Mouse (Mus musculus) kidney, embryonic 16.5 days (tissue): Measurements from ENCODE around the gene Lzts2. TPM values are rescaled to one million over a fixed set of nuclear protein-coding genes. Genes with fewer than 3 reads are reported as not detected.

ENCODE experiments used
- ATAC-seq: fragments of 200-750 bp; cut with Nextera tagmentation; 2 replicates; pipeline ENCODE4 v1.8.0; 2017; ENCODE audit warnings: moderate TSS enrichment; ENCODE audit not compliant: low FRiP score, low TSS enrichment
- H3K27ac ChIP-seq: fragments of 300-500 bp; sonication (generic); 2 replicates; pipeline ENCODE4 v1.5.1; 2014; ENCODE audit warnings: low read length
- H3K27me3 ChIP-seq: fragments of 300-500 bp; sonication (generic); 2 replicates; pipeline ENCODE4 v1.6.1; 2014; ENCODE audit warnings: low read length, control low read depth, mixed read lengths; ENCODE audit not compliant: insufficient read depth
- H3K36me3 ChIP-seq: fragments of 300-500 bp; sonication (generic); 2 replicates; pipeline ENCODE4 v1.6.1; 2014; ENCODE audit warnings: low read length, control low read depth, mixed read lengths; ENCODE audit not compliant: insufficient read depth
- H3K4me1 ChIP-seq: fragments of 300-500 bp; sonication (generic); 2 replicates; pipeline ENCODE4 v1.6.1; 2014; ENCODE audit warnings: low read length, control low read depth, mixed read lengths; ENCODE audit not compliant: insufficient read depth
- H3K4me2 ChIP-seq: fragments of 300-500 bp; sonication (generic); replicated peaks from 2 replicates; pipeline ENCODE4 v1.6.1; 2014; ENCODE audit warnings: low read depth, low read length
- H3K4me3 ChIP-seq: fragments of 300-500 bp; sonication (generic); 2 replicates; pipeline ENCODE4 v1.5.1; 2014; ENCODE audit warnings: mild to moderate bottlenecking, low read length
- H3K9ac ChIP-seq: fragments of 300-500 bp; sonication (generic); replicated peaks from 2 replicates; pipeline ENCODE4 v1.6.1; 2014; ENCODE audit warnings: low read length
- H3K9me3 ChIP-seq: fragments of 300-500 bp; sonication (generic); 2 replicates; pipeline ENCODE4 v1.6.1; 2016; ENCODE audit warnings: low read length, control low read depth
- WGBS: fragments of 180-500 bp; shearing (Covaris S2); extraction: QIAGEN DNeasy Blood & Tissue Kit; methylation state at CpG from one replicate; pipeline ENCODE4 v1.1.7; 2014; 5-methylcytosine and 5-hydroxymethylcytosine counted together
- polyA plus RNA-seq: library from polyadenylated mRNA; unstranded; fragments of >200 nt; fragmentation: Nextera tagmentation; extraction: Ambion mirVana; gene quantifications from 2 replicates; pipeline ENCODE4 v1.2.1, GENCODE M21; 2015

Gene Lzts2
- polyA plus RNA-seq, 1 experiment from 2014 or later = 59.2 TPM

GRCm38 (mm10) chr19:45020348-45020747, 6.1 kb downstream of the Lzts2 start:
- Histone ChIP-seq H3K27me3 (no peaks in the 10 kb centered on the region), H3K4me3 (peak overlapping the region; percentile 3; the same call in 1 of the 2 replicates), H3K27ac (no peak overlapping the region), H3K4me2 (peak overlapping the region; percentile 37), H3K9ac (peak overlapping the region; percentile 37), H3K9me3 (no peaks in the 10 kb centered on the region), H3K36me3 (peaks cover 34% of the 10 kb centered on the region), H3K4me1 (peaks cover 48% of the 10 kb centered on the region)
- WGBS = 38% methylated on average over 6 of the region's 6 CpGs
- no peak for ATAC-seq

- peak overlapping the region; percentile 31; the same call in 1 of the 2 replicates for H3K9ac ChIP-seq
- no peaks in the 10 kb centered on the region for H3K27me3 ChIP-seq
- no peak for ATAC-seq
- H3K4me2 ChIP-seq = 0 out of 2 replicates have a peak overlapping the region, but pooled peaks have one; percentile 37
- peaks cover 40% of the 10 kb centered on the region for H3K4me1 ChIP-seq
- 88% methylated on average over 15 of the region's 15 CpGs for WGBS
- H3K27ac ChIP-seq = no peak overlapping the region
- no peaks in the 10 kb centered on the region for H3K9me3 ChIP-seq
- no peak overlapping the region for H3K4me3 ChIP-seq
- H3K36me3 ChIP-seq = peaks cover 44% of the 10 kb centered on the region
Measured at GRCm38 (mm10) chr19:45021362-45021761, 7.1 kb downstream of the Lzts2 start.

- ATAC-seq = 0 out of 2 replicates have a peak, but pooled peaks have one; percentile 25
- no peak overlapping the region for H3K4me2 ChIP-seq
- H3K36me3 ChIP-seq = peaks cover 68% of the 10 kb centered on the region
- H3K4me1 ChIP-seq = peaks cover 39% of the 10 kb centered on the region
- H3K9me3 ChIP-seq = no peaks in the 10 kb centered on the region
- WGBS = 76% methylated on average over 11 of the region's 11 CpGs
- no peak overlapping the region for H3K4me3 ChIP-seq
- 0 out of 2 replicates have a peak overlapping the region, but pooled peaks have one; percentile 1 for H3K9ac ChIP-seq
- no peaks in the 10 kb centered on the region for H3K27me3 ChIP-seq
- H3K27ac ChIP-seq = no peak overlapping the region
Measured at GRCm38 (mm10) chr19:45023993-45024392, 9.8 kb downstream of the Lzts2 start.

- Histone ChIP-seq H3K4me3 (no peak overlapping the region), H3K4me2 (no peak overlapping the region), H3K9ac (no peak overlapping the region), H3K27ac (no peak overlapping the region), H3K27me3 (no peaks in the 10 kb centered on the region), H3K4me1 (peaks cover 32% of the 10 kb centered on the region), H3K36me3 (peaks cover 68% of the 10 kb centered on the region), H3K9me3 (no peaks in the 10 kb centered on the region)
- 68% methylated on average over 20 of the region's 20 CpGs for WGBS
- no peak for ATAC-seq
Measured at GRCm38 (mm10) chr19:45024775-45025174, 10.6 kb downstream of the Lzts2 start.

- no peak overlapping the region for H3K4me2 ChIP-seq
- H3K27ac ChIP-seq = no peak overlapping the region
- 92% methylated on average over 37 of the region's 37 CpGs for WGBS
- H3K9ac ChIP-seq = no peak overlapping the region
- H3K9me3 ChIP-seq = no peaks in the 10 kb centered on the region
- no peak for ATAC-seq
- no peak overlapping the region for H3K4me3 ChIP-seq
- H3K27me3 ChIP-seq = no peaks in the 10 kb centered on the region
- H3K36me3 ChIP-seq = peaks cover 68% of the 10 kb centered on the region
- H3K4me1 ChIP-seq = peaks cover 29% of the 10 kb centered on the region
Measured at GRCm38 (mm10) chr19:45025937-45026568, 11.8 kb downstream of the Lzts2 start.

- Histone ChIP-seq H3K9ac (no peak overlapping the region), H3K4me2 (no peak overlapping the region), H3K9me3 (no peaks in the 10 kb centered on the region), H3K36me3 (peaks cover 59% of the 10 kb centered on the region), H3K27ac (no peak overlapping the region), H3K27me3 (no peaks in the 10 kb centered on the region), H3K4me1 (peaks cover 26% of the 10 kb centered on the region), H3K4me3 (no peak overlapping the region)
- no peak for ATAC-seq
- WGBS = 61% methylated on average over 6 of the region's 6 CpGs
Measured at GRCm38 (mm10) chr19:45026958-45027670, 12.9 kb downstream of the Lzts2 start.

GRCm38 (mm10) chr19:45027848-45028247, 13.6 kb downstream of the Lzts2 start:
- no peak for ATAC-seq
- 94% methylated on average over 6 of the region's 6 CpGs for WGBS
- H3K9me3 ChIP-seq = no peaks in the 10 kb centered on the region
- H3K9ac ChIP-seq = no peak overlapping the region
- H3K27ac ChIP-seq = no peak overlapping the region
- H3K36me3 ChIP-seq = peaks cover 54% of the 10 kb centered on the region
- H3K4me1 ChIP-seq = peaks cover 31% of the 10 kb centered on the region
- no peak overlapping the region for H3K4me2 ChIP-seq
- no peak overlapping the region for H3K4me3 ChIP-seq
- H3K27me3 ChIP-seq = no peaks in the 10 kb centered on the region

- H3K4me1 ChIP-seq = peaks cover 29% of the 10 kb centered on the region
Measured at GRCm38 (mm10) chr19:45028746-45029145, 14.5 kb downstream of the Lzts2 start.

GRCm38 (mm10) chr19:45029571-45029970, 15.4 kb downstream of the Lzts2 start:
- ATAC-seq = no peak
- WGBS = 59% methylated on average over 7 of the region's 9 CpGs
- H3K27ac ChIP-seq = no peak overlapping the region
- H3K4me3 ChIP-seq = no peak overlapping the region
- no peak overlapping the region for H3K9ac ChIP-seq
- H3K36me3 ChIP-seq = peaks cover 42% of the 10 kb centered on the region
- no peaks in the 10 kb centered on the region for H3K27me3 ChIP-seq
- no peak overlapping the region for H3K4me2 ChIP-seq
- no peaks in the 10 kb centered on the region for H3K9me3 ChIP-seq
- H3K4me1 ChIP-seq = peaks cover 26% of the 10 kb centered on the region

More at GRCm38 (mm10) chr19:45028746-45029145, 14.5 kb downstream of the Lzts2 start:
- Histone ChIP-seq H3K36me3 (peaks cover 48% of the 10 kb centered on the region), H3K27ac (no peak overlapping the region), H3K9me3 (no peaks in the 10 kb centered on the region), H3K4me2 (no peak overlapping the region), H3K27me3 (no peaks in the 10 kb centered on the region), H3K9ac (no peak overlapping the region), H3K4me3 (no peak overlapping the region)
- 62% methylated on average over 19 of the region's 19 CpGs for WGBS
- ATAC-seq = no peak

GRCm38 (mm10) chr19:45030111-45030510, 15.9 kb downstream of the Lzts2 start:
- Histone ChIP-seq H3K9me3 (no peaks in the 10 kb centered on the region), H3K9ac (no peak overlapping the region), H3K4me2 (no peak overlapping the region), H3K27ac (no peak overlapping the region), H3K4me1 (peaks cover 26% of the 10 kb centered on the region), H3K36me3 (peaks cover 37% of the 10 kb centered on the region), H3K4me3 (no peak overlapping the region), H3K27me3 (no peaks in the 10 kb centered on the region)
- peak; percentile 33 for ATAC-seq
- 29% methylated on average over 8 of the region's 8 CpGs for WGBS
